In the genomic region with DNA sequence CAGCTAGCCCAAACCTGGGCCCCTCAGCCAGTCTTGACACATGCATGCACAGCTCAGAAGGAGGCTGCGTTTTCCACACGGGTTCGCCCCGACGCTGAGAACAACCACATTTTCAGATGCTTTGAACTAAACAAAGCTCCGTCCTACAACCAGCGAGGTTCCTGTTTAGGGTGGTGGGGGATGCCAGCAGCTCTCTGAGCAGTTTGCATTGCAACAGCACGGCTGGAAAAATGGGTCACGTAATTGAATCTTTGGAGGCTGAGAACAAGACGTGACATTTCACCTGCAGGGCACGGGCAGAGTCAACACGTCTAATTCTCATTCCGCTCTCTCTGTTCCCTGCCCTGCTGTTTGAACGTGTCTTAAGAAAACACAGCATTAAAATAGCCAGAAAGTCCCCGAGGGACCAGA, we compare ENCODE assay signal across 10 mouse cellular contexts.
A peak's percentile ranks its signal among the peaks of the same experiment; 100 is the strongest.
DNase-seq lines count a peak whose midpoint lies in the region; ATAC-seq and TF ChIP-seq lines count a peak whose summit lies in the region.
"Had no signal": no experiment of that assay in that cellular context is flagged by ENCODE, and none has a peak within 500 bp of the region (broad histone marks: within the 10 kb centered on the region; RNA-seq: fewer than 3 reads in every experiment).

No protein-coding gene starts in this region.

- H3K4me3 ChIP-seq in gastrocnemius, adult 2 months = peak overlapping the region; percentile 0; the same call in 1 of the 2 replicates
- H3K4me3 ChIP-seq: heart, adult 2 months had no signal

- intact Hi-C loops in gastrocnemius, adult 2 months (cut with DNase I) = no loop called here

- peak; percentile 31 for DNase-seq in gastrocnemius, adult 2 months
- DNase-seq in gastrocnemius, postnatal 4 days (ENCODE audit: low spot score in 2 of 2) = no peak
- DNase-seq in urinary bladder, adult 18-20 months (ENCODE audit: low spot score in 2 of 2) = peak; percentile 15 to 25
- no peak for DNase-seq in urinary bladder, postnatal 14 days (ENCODE audit: low spot score)
- DNase-seq in lung, postnatal 14 days = peak; percentile 4
- no peak for DNase-seq in frontal cortex, postnatal 36 days (ENCODE audit: low spot score in 2 of 2)
- DNase-seq in layer of hippocampus, postnatal 14 days (ENCODE audit: low spot score in 2 of 2) = no peak

- H3K27ac ChIP-seq in gastrocnemius, adult 2 months = no peak overlapping the region
- H3K27ac ChIP-seq: heart, adult 2 months; liver, embryonic 14.5 days had no signal

- TF ChIP-seq CTCF in gastrocnemius, adult 2 months (IDR thresholded peaks at IDR 0.05) = no peak

- ATAC-seq in frontal cortex, adult (ENCODE audit: low TSS enrichment) = no peak

Comparison
In these comparisons a context has a peak if more than half of its experiments do, and no peak if none do; other contexts are left out.
1. DNase-seq: peak in gastrocnemius, adult 2 months (single experiment), urinary bladder, adult 18-20 months (2 of 2) and lung, postnatal 14 days (single experiment); none in gastrocnemius, postnatal 4 days (0 of 2), urinary bladder, postnatal 14 days (single experiment), frontal cortex, postnatal 36 days (0 of 2) and layer of hippocampus, postnatal 14 days (0 of 2).